Mouse (Mus musculus): ENCODE data around the gene Inf2. TPM values are rescaled to one million over a fixed set of nuclear protein-coding genes. Genes with fewer than 3 reads are reported as not detected.

Inf2 gene
- total and polyA plus RNA-seq, 3 experiments: 13.9 to 131 (median 36.6) TPM

GRCm38 (mm10) chr12:112663716-112664115 is 75.1 kb downstream of the Inf2 start:
- Histone ChIP-seq H3K27me3 (replicated peaks) (no peaks in the 10 kb centered on the region), H3K4me3 (replicated peaks in 1 of 3; ENCODE audit: low read depth in 2 of 3, low read length in 2 of 3, poor library complexity in 1 of 3) (no peak overlapping the region), H3K36me3 (replicated peaks in 1 of 2; ENCODE audit: control insufficient read depth in 1 of 2, insufficient read depth in 1 of 2, low read length in 1 of 2) (peaks cover 80 to 99% of the 10 kb centered on the region in 2 experiments), H3K9ac (ENCODE audit: insufficient read depth, low read depth) (no peak overlapping the region), H3K27ac (ENCODE audit: insufficient read depth, low read depth) (no peak overlapping the region), H3K79me2 (replicated peaks; ENCODE audit: control insufficient read depth, extremely low read depth, insufficient read depth, poor library complexity, severe bottlenecking) (no peaks in the 10 kb centered on the region; the same call in 1 of the 2 replicates), H3K4me2 (ENCODE audit: insufficient read depth, low read depth, poor library complexity, severe bottlenecking) (no peak overlapping the region), H3K9me3 (replicated peaks; ENCODE audit: low read length) (no peaks in the 10 kb centered on the region), H3K4me1 (ENCODE audit: control insufficient read depth in 1 of 2, insufficient read depth in 2 of 2) (peaks cover 0 to 24% of the 10 kb centered on the region in 2 experiments; a peak in 2 of 4 replicates)
- DNase-seq (ENCODE audit: extremely low read depth): no peak
- in situ Hi-C loops (cut with MboI; ENCODE audit: low pct_ligation_motif_present, low pct_unique_long_range_greater_than_20kb, low sequenced_read_pairs): no loop called here
- dilution Hi-C loops (cut with MboI; ENCODE audit: extremely low pct_ligation_motif_present, extremely low pct_unique_long_range_greater_than_20kb, low sequenced_read_pairs): no loop called here
- TF ChIP-seq MAX (IDR thresholded peaks at IDR 0.05; ENCODE audit: low read length): no peak
- TF ChIP-seq MYC (IDR thresholded peaks at IDR 0.05; ENCODE audit: low read depth, low read length): no peak
- no peak for TF ChIP-seq MEF2A (IDR thresholded peaks at IDR 0.05; ENCODE audit: borderline replicate concordance, low read depth, low read length)
- TF ChIP-seq JUND (conservative IDR thresholded peaks at IDR 0.05; ENCODE audit: low read depth, low read length): no peak
- no peak for TF ChIP-seq EP300 (IDR thresholded peaks at IDR 0.05; ENCODE audit: low read length)
- TF ChIP-seq UBTF (IDR thresholded peaks at IDR 0.05; ENCODE audit: low read depth, low read length): no peak
- TF ChIP-seq CHD2 (IDR thresholded peaks at IDR 0.05; ENCODE audit: low read length): no peak
- no peak for TF ChIP-seq TCF12 (IDR thresholded peaks at IDR 0.05; ENCODE audit: low read depth, low read length)
- no peak for TF ChIP-seq HCFC1 (IDR thresholded peaks at IDR 0.05; ENCODE audit: low read depth, low read length)
- TF ChIP-seq ZMIZ1 (IDR thresholded peaks at IDR 0.05; ENCODE audit: low read depth, low read length): no peak
- no peak for TF ChIP-seq USF2 (conservative IDR thresholded peaks at IDR 0.05; ENCODE audit: low read depth, low read length)
- no peak for TF ChIP-seq RAD21 (IDR thresholded peaks at IDR 0.05; ENCODE audit: low read depth, low read length)
- TF ChIP-seq ELF1 (IDR thresholded peaks at IDR 0.05; ENCODE audit: low read depth, low read length): no peak

DNA sequence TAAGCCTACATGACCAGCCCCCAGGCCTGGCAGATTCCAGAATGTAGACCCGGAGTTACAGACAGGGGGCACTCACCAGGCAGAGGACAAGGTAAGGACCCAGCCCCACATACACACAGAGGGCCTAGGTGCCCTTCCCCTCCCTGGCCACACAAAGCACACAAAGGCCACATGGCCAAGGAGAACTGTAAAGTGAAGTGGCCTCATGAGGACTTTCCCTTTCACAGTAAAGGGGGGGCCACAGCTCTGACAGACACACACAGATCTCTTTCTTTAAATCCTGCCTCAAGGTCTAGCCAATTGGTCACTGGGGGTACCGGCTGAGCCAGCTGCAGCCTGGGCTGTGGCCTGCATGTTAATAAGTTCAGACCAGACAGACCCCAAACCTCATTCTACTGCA is 75.5 kb downstream of the Inf2 start:
- dilution Hi-C loops (cut with MboI; ENCODE audit: extremely low pct_ligation_motif_present, extremely low pct_unique_long_range_greater_than_20kb, low sequenced_read_pairs) (no loop called here), in situ Hi-C loops (cut with MboI; ENCODE audit: low pct_ligation_motif_present, low pct_unique_long_range_greater_than_20kb, low sequenced_read_pairs) (no loop called here)
- H3K9ac ChIP-seq (ENCODE audit: insufficient read depth, low read depth): no peak overlapping the region
- DNase-seq (ENCODE audit: extremely low read depth): no peak
- no peak overlapping the region for H3K27ac ChIP-seq (ENCODE audit: insufficient read depth, low read depth)
- no peaks in the 10 kb centered on the region for H3K27me3 ChIP-seq (replicated peaks)
- no peak overlapping the region for H3K4me3 ChIP-seq (replicated peaks in 1 of 3; ENCODE audit: low read depth in 2 of 3, low read length in 2 of 3, poor library complexity in 1 of 3)
- no peak overlapping the region for H3K4me2 ChIP-seq (ENCODE audit: insufficient read depth, low read depth, poor library complexity, severe bottlenecking)
- TF ChIP-seq RAD21 (IDR thresholded peaks at IDR 0.05; ENCODE audit: low read depth, low read length) (no peak), HCFC1 (IDR thresholded peaks at IDR 0.05; ENCODE audit: low read depth, low read length) (no peak), PAX5 (IDR thresholded peaks at IDR 0.05; ENCODE audit: low read length) (no peak), IRF4 (IDR thresholded peaks at IDR 0.05; ENCODE audit: low read depth, low read length) (no peak), MYC (IDR thresholded peaks at IDR 0.05; ENCODE audit: low read depth, low read length) (no peak), JUND (conservative IDR thresholded peaks at IDR 0.05; ENCODE audit: low read depth, low read length) (no peak), USF1 (IDR thresholded peaks at IDR 0.05; ENCODE audit: low read depth, low read length) (no peak), USF2 (conservative IDR thresholded peaks at IDR 0.05; ENCODE audit: low read depth, low read length) (no peak), CHD2 (IDR thresholded peaks at IDR 0.05; ENCODE audit: low read length) (no peak), SMC3 (IDR thresholded peaks at IDR 0.05; ENCODE audit: low read depth, low read length) (no peak), JUN (IDR thresholded peaks at IDR 0.05; ENCODE audit: insufficient read depth, low read depth, low read length) (no peak), GABPA (IDR thresholded peaks at IDR 0.05; ENCODE audit: insufficient replicate concordance, low read depth, low read length) (no peak), ZKSCAN1 (IDR thresholded peaks at IDR 0.05; ENCODE audit: borderline replicate concordance, low read depth, low read length) (no peak), ZMIZ1 (IDR thresholded peaks at IDR 0.05; ENCODE audit: low read depth, low read length) (no peak), UBTF (IDR thresholded peaks at IDR 0.05; ENCODE audit: low read depth, low read length) (no peak), EP300 (IDR thresholded peaks at IDR 0.05; ENCODE audit: low read length) (no peak), ETS1 (conservative IDR thresholded peaks at IDR 0.05; ENCODE audit: low read depth, low read length) (no peak)
- H3K36me3 ChIP-seq (replicated peaks in 1 of 2; ENCODE audit: control insufficient read depth in 1 of 2, insufficient read depth in 1 of 2, low read length in 1 of 2): peaks cover 80 to 99% of the 10 kb centered on the region in 2 experiments
- peaks cover 0 to 28% of the 10 kb centered on the region in 2 experiments; a peak in 2 of 4 replicates for H3K4me1 ChIP-seq (ENCODE audit: control insufficient read depth in 1 of 2, insufficient read depth in 2 of 2)
- H3K9me3 ChIP-seq (replicated peaks; ENCODE audit: low read length): no peaks in the 10 kb centered on the region
- no peaks in the 10 kb centered on the region; the same call in 1 of the 2 replicates for H3K79me2 ChIP-seq (replicated peaks; ENCODE audit: control insufficient read depth, extremely low read depth, insufficient read depth, poor library complexity, severe bottlenecking)

All from CH12.LX (cell line).